Mouse (Mus musculus): ENCODE measurements around the gene Tspan33. TPM values are rescaled to one million over a fixed set of nuclear protein-coding genes. Genes with fewer than 3 reads are reported as not detected.

Tspan33 gene
- total RNA-seq, 1 experiment, result 5.7 TPM

- Histone ChIP-seq H3K27ac (ENCODE audit: insufficient read depth, low read depth, low read length, poor library complexity, severe bottlenecking) (no peak overlapping the region), H3K4me3 (ENCODE audit: insufficient read depth in 1 of 2, low read depth in 1 of 2, low read length in 2 of 2, poor library complexity in 1 of 2, severe bottlenecking in 1 of 2) (no peak overlapping the region)
- in situ Hi-C loops (cut with MboI; ENCODE audit: low sequenced_read_pairs in 2 of 2, unreplicated experiment in 2 of 2), result no loop called here
Observed at GRCm38 (mm10) chr6:29699085-29699745, 5.2 kb downstream of the Tspan33 start.

GRCm38 (mm10) chr6:29701051-29701450, 7.0 kb downstream of the Tspan33 start:
- H3K27ac ChIP-seq (ENCODE audit: insufficient read depth, low read depth, low read length, poor library complexity, severe bottlenecking), result no peak overlapping the region
- in situ Hi-C loops (cut with MboI; ENCODE audit: low sequenced_read_pairs in 2 of 2, unreplicated experiment in 2 of 2), result no loop called here
- TF ChIP-seq HCFC1 (IDR thresholded peaks at IDR 0.05; ENCODE audit: borderline replicate concordance, insufficient read depth, low read length) (no peak), ZNF384 (IDR thresholded peaks at IDR 0.05; ENCODE audit: low read depth, low read length) (no peak), CHD2 (IDR thresholded peaks at IDR 0.05; ENCODE audit: low read depth, low read length) (no peak)
- H3K4me1 ChIP-seq (ENCODE audit: control insufficient read depth in 2 of 2, insufficient read depth in 2 of 2, low read length in 2 of 2, poor library complexity in 1 of 2), result no peaks in the 10 kb centered on the region
- no peak overlapping the region for H3K4me3 ChIP-seq (ENCODE audit: insufficient read depth in 1 of 2, low read depth in 1 of 2, low read length in 2 of 2, poor library complexity in 1 of 2, severe bottlenecking in 1 of 2)
- no peaks in the 10 kb centered on the region for H3K9me3 ChIP-seq (ENCODE audit: control insufficient read depth, insufficient read depth, low read depth, low read length)
- H3K9ac ChIP-seq (ENCODE audit: insufficient read depth, low read depth, low read length, poor library complexity, severe bottlenecking), result no peak overlapping the region
- no peaks in the 10 kb centered on the region for H3K36me3 ChIP-seq (ENCODE audit: control insufficient read depth, insufficient read depth, low read length, poor library complexity, severe bottlenecking)
- no peak for DNase-seq (ENCODE audit: low read depth, low spot score)

More at GRCm38 (mm10) chr6:29699085-29699745, 5.2 kb downstream of the Tspan33 start:
- no peaks in the 10 kb centered on the region for H3K4me1 ChIP-seq (ENCODE audit: control insufficient read depth in 2 of 2, insufficient read depth in 2 of 2, low read length in 2 of 2, poor library complexity in 1 of 2)
- no peaks in the 10 kb centered on the region for H3K36me3 ChIP-seq (ENCODE audit: control insufficient read depth, insufficient read depth, low read length, poor library complexity, severe bottlenecking)
- no peak for DNase-seq (ENCODE audit: low read depth, low spot score)
- no peaks in the 10 kb centered on the region for H3K9me3 ChIP-seq (ENCODE audit: control insufficient read depth, insufficient read depth, low read depth, low read length)
- H3K9ac ChIP-seq (ENCODE audit: insufficient read depth, low read depth, low read length, poor library complexity, severe bottlenecking), result no peak overlapping the region
- TF ChIP-seq ZNF384 (IDR thresholded peaks at IDR 0.05; ENCODE audit: low read depth, low read length) (no peak), HCFC1 (IDR thresholded peaks at IDR 0.05; ENCODE audit: borderline replicate concordance, insufficient read depth, low read length) (no peak), ZC3H11A (IDR thresholded peaks at IDR 0.05; ENCODE audit: borderline replicate concordance, low read depth, low read length) (no peak), CHD2 (IDR thresholded peaks at IDR 0.05; ENCODE audit: low read depth, low read length) (no peak), MAFK (IDR thresholded peaks at IDR 0.05; ENCODE audit: insufficient read depth, low read depth, low read length) (no peak)

- Histone ChIP-seq H3K36me3 (ENCODE audit: control insufficient read depth, insufficient read depth, low read length, poor library complexity, severe bottlenecking) (no peaks in the 10 kb centered on the region), H3K27ac (ENCODE audit: insufficient read depth, low read depth, low read length, poor library complexity, severe bottlenecking) (no peak overlapping the region), H3K9me3 (ENCODE audit: control insufficient read depth, insufficient read depth, low read depth, low read length) (no peaks in the 10 kb centered on the region), H3K4me3 (ENCODE audit: insufficient read depth in 1 of 2, low read depth in 1 of 2, low read length in 2 of 2, poor library complexity in 1 of 2, severe bottlenecking in 1 of 2) (no peak overlapping the region), H3K9ac (ENCODE audit: insufficient read depth, low read depth, low read length, poor library complexity, severe bottlenecking) (no peak overlapping the region), H3K4me1 (ENCODE audit: control insufficient read depth in 2 of 2, insufficient read depth in 2 of 2, low read length in 2 of 2, poor library complexity in 1 of 2) (no peaks in the 10 kb centered on the region)
- TF ChIP-seq ZNF384 (IDR thresholded peaks at IDR 0.05; ENCODE audit: low read depth, low read length) (no peak), HCFC1 (IDR thresholded peaks at IDR 0.05; ENCODE audit: borderline replicate concordance, insufficient read depth, low read length) (no peak)
- in situ Hi-C loops (cut with MboI; ENCODE audit: low sequenced_read_pairs in 2 of 2, unreplicated experiment in 2 of 2), result no loop called here
- DNase-seq (ENCODE audit: low read depth, low spot score), result no peak
Observed at GRCm38 (mm10) chr6:29702126-29702525, 8.1 kb downstream of the Tspan33 start.

- in situ Hi-C loops (cut with MboI; ENCODE audit: low sequenced_read_pairs in 2 of 2, unreplicated experiment in 2 of 2), result no loop called here
- TF ChIP-seq MAFK (IDR thresholded peaks at IDR 0.05; ENCODE audit: insufficient read depth, low read depth, low read length) (no peak), CHD2 (IDR thresholded peaks at IDR 0.05; ENCODE audit: low read depth, low read length) (no peak), ZC3H11A (IDR thresholded peaks at IDR 0.05; ENCODE audit: borderline replicate concordance, low read depth, low read length) (no peak), ZNF384 (IDR thresholded peaks at IDR 0.05; ENCODE audit: low read depth, low read length) (no peak), HCFC1 (IDR thresholded peaks at IDR 0.05; ENCODE audit: borderline replicate concordance, insufficient read depth, low read length) (no peak)
- H3K4me1 ChIP-seq (ENCODE audit: control insufficient read depth in 2 of 2, insufficient read depth in 2 of 2, low read length in 2 of 2, poor library complexity in 1 of 2), result no peaks in the 10 kb centered on the region
- no peak for DNase-seq (ENCODE audit: low read depth, low spot score)
- H3K9ac ChIP-seq (ENCODE audit: insufficient read depth, low read depth, low read length, poor library complexity, severe bottlenecking), result no peak overlapping the region
- no peak overlapping the region for H3K4me3 ChIP-seq (ENCODE audit: insufficient read depth in 1 of 2, low read depth in 1 of 2, low read length in 2 of 2, poor library complexity in 1 of 2, severe bottlenecking in 1 of 2)
- no peaks in the 10 kb centered on the region for H3K36me3 ChIP-seq (ENCODE audit: control insufficient read depth, insufficient read depth, low read length, poor library complexity, severe bottlenecking)
- H3K9me3 ChIP-seq (ENCODE audit: control insufficient read depth, insufficient read depth, low read depth, low read length), result no peaks in the 10 kb centered on the region
- H3K27ac ChIP-seq (ENCODE audit: insufficient read depth, low read depth, low read length, poor library complexity, severe bottlenecking), result no peak overlapping the region
Observed at GRCm38 (mm10) chr6:29704143-29704542, 10.1 kb downstream of the Tspan33 start.

- Histone ChIP-seq H3K4me3 (ENCODE audit: insufficient read depth in 1 of 2, low read depth in 1 of 2, low read length in 2 of 2, poor library complexity in 1 of 2, severe bottlenecking in 1 of 2) (no peak overlapping the region), H3K4me1 (ENCODE audit: control insufficient read depth in 2 of 2, insufficient read depth in 2 of 2, low read length in 2 of 2, poor library complexity in 1 of 2) (no peaks in the 10 kb centered on the region), H3K27ac (ENCODE audit: insufficient read depth, low read depth, low read length, poor library complexity, severe bottlenecking) (no peak overlapping the region), H3K36me3 (ENCODE audit: control insufficient read depth, insufficient read depth, low read length, poor library complexity, severe bottlenecking) (no peaks in the 10 kb centered on the region), H3K9me3 (ENCODE audit: control insufficient read depth, insufficient read depth, low read depth, low read length) (no peaks in the 10 kb centered on the region), H3K9ac (ENCODE audit: insufficient read depth, low read depth, low read length, poor library complexity, severe bottlenecking) (no peak overlapping the region)
- no peak for DNase-seq (ENCODE audit: low read depth, low spot score)
- TF ChIP-seq ZC3H11A (IDR thresholded peaks at IDR 0.05; ENCODE audit: borderline replicate concordance, low read depth, low read length) (no peak), MAFK (IDR thresholded peaks at IDR 0.05; ENCODE audit: insufficient read depth, low read depth, low read length) (no peak), CHD2 (IDR thresholded peaks at IDR 0.05; ENCODE audit: low read depth, low read length) (no peak), HCFC1 (IDR thresholded peaks at IDR 0.05; ENCODE audit: borderline replicate concordance, insufficient read depth, low read length) (no peak), ZNF384 (IDR thresholded peaks at IDR 0.05; ENCODE audit: low read depth, low read length) (no peak)
- in situ Hi-C loops (cut with MboI; ENCODE audit: low sequenced_read_pairs in 2 of 2, unreplicated experiment in 2 of 2), result no loop called here
Observed at GRCm38 (mm10) chr6:29707902-29708301, 13.9 kb downstream of the Tspan33 start.
